Mouse (Mus musculus): Measurements from ENCODE around the gene Naa35. TPM values are rescaled to one million over a fixed set of nuclear protein-coding genes. Genes with fewer than 3 reads are reported as not detected.

Naa35 gene
- polyA plus RNA-seq, 1 experiment = 16.2 TPM

GRCm38 (mm10) chr13:59634637-59635036 lies 49.6 kb downstream of the Naa35 start:
- H3K27me3 ChIP-seq (ENCODE audit: control insufficient read depth, insufficient read depth, low read length) = no peaks in the 10 kb centered on the region
- 76% methylated on average over 5 of the region's 5 CpGs for WGBS
- TF ChIP-seq POLR2A (IDR thresholded peaks at IDR 0.05; ENCODE audit: low read depth, low read length) = no peak
- TF ChIP-seq CTCF (IDR thresholded peaks at IDR 0.05; ENCODE audit: extremely low read depth, insufficient read depth, insufficient read length, insufficient replicate concordance) = no peak
- DNase-seq (ENCODE audit: low read depth in 1 of 2, low spot score in 2 of 2) = no peak
- no peak overlapping the region for H3K4me3 ChIP-seq (ENCODE audit: extremely low read depth, insufficient read depth, insufficient read length)
- H3K36me3 ChIP-seq (ENCODE audit: control insufficient read depth, insufficient read depth, low read length) = peaks cover 20% of the 10 kb centered on the region
- H3K4me1 ChIP-seq (ENCODE audit: control insufficient read depth, insufficient read depth, insufficient read length) = no peaks in the 10 kb centered on the region
- no peak overlapping the region for H3K27ac ChIP-seq (ENCODE audit: insufficient read depth, low read length)

GRCm38 (mm10) chr13:59637800-59638199 lies 52.7 kb downstream of the Naa35 start:
- H3K27ac ChIP-seq (ENCODE audit: insufficient read depth, low read length) = no peak overlapping the region
- H3K4me3 ChIP-seq (ENCODE audit: extremely low read depth, insufficient read depth, insufficient read length) = no peak overlapping the region
- no peaks in the 10 kb centered on the region for H3K4me1 ChIP-seq (ENCODE audit: control insufficient read depth, insufficient read depth, insufficient read length)
- H3K27me3 ChIP-seq (ENCODE audit: control insufficient read depth, insufficient read depth, low read length) = no peaks in the 10 kb centered on the region
- TF ChIP-seq CTCF (IDR thresholded peaks at IDR 0.05; ENCODE audit: extremely low read depth, insufficient read depth, insufficient read length, insufficient replicate concordance) (no peak), POLR2A (IDR thresholded peaks at IDR 0.05; ENCODE audit: low read depth, low read length) (no peak)
- peaks cover 12% of the 10 kb centered on the region for H3K36me3 ChIP-seq (ENCODE audit: control insufficient read depth, insufficient read depth, low read length)
- 93% methylated on average over 7 of the region's 7 CpGs for WGBS
- no peak for DNase-seq (ENCODE audit: low read depth in 1 of 2, low spot score in 2 of 2)

DNA sequence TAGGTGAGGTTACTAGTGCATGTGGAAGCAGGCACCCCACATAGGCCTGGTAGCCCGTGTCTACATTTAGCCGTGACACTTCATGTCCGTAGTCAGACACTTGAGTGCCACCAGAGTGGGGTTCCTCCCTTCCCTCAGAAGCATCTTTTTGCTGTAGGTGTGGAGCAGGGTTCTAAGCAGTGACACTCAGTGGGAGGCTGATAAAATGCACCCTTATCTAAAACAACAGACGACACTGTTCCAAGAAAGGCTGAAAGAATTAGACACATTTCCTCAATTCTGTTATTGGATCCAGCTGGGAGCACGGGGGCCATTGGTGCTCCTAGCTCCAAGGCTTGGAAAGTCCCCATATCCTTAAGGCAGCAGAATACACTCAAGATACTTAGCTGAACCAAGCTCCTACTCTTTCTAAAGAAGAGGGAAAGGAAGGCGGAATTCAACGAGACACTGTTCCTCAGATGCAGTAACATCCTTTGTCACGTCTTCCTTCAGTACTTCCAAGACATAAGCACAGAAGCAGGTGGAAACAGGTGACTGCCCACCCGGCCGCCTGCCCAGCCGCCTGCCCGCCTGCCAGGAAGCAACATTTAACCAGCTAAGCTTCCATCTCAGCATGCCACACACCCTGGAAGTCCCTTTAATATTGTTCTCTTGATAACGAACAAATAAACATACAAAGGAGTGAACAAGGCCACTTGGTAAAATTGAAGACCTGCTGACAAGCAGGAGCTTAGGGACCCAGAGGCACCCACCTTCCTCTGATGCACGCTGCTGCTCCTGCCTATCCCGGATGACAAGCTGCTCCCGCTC lies 54.5 kb downstream of the Naa35 start:
- H3K4me1 ChIP-seq (ENCODE audit: control insufficient read depth, insufficient read depth, insufficient read length) = no peaks in the 10 kb centered on the region
- no peak overlapping the region for H3K4me3 ChIP-seq (ENCODE audit: extremely low read depth, insufficient read depth, insufficient read length)
- H3K27ac ChIP-seq (ENCODE audit: insufficient read depth, low read length) = no peak overlapping the region
- no peak for DNase-seq (ENCODE audit: low read depth in 1 of 2, low spot score in 2 of 2)
- 86% methylated on average over 16 of the region's 16 CpGs for WGBS
- no peaks in the 10 kb centered on the region for H3K27me3 ChIP-seq (ENCODE audit: control insufficient read depth, insufficient read depth, low read length)
- no peak for TF ChIP-seq CTCF (IDR thresholded peaks at IDR 0.05; ENCODE audit: extremely low read depth, insufficient read depth, insufficient read length, insufficient replicate concordance)
- TF ChIP-seq POLR2A (IDR thresholded peaks at IDR 0.05; ENCODE audit: low read depth, low read length) = no peak
- H3K36me3 ChIP-seq (ENCODE audit: control insufficient read depth, insufficient read depth, low read length) = peaks cover 10% of the 10 kb centered on the region

DNA sequence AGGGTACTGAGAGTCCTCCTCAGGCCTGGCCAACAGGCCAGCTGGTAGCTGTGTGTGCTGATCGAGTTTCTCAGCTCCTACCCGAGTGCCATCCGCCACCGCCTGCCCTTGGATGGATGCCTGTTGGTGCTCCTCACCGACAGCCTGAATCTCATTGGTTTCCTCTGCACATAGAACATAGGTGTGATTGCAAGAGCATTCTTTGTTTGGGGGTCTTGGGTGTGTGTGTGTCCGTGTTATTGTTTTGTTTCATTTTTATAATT lies 55.0 kb downstream of the Naa35 start:
- peaks cover 10% of the 10 kb centered on the region for H3K36me3 ChIP-seq (ENCODE audit: control insufficient read depth, insufficient read depth, low read length)
- DNase-seq (ENCODE audit: low read depth in 1 of 2, low spot score in 2 of 2) = no peak
- TF ChIP-seq CTCF (IDR thresholded peaks at IDR 0.05; ENCODE audit: extremely low read depth, insufficient read depth, insufficient read length, insufficient replicate concordance) (no peak), POLR2A (IDR thresholded peaks at IDR 0.05; ENCODE audit: low read depth, low read length) (no peak)
- no peak overlapping the region for H3K27ac ChIP-seq (ENCODE audit: insufficient read depth, low read length)
- 91% methylated on average over 6 of the region's 6 CpGs for WGBS
- no peaks in the 10 kb centered on the region for H3K27me3 ChIP-seq (ENCODE audit: control insufficient read depth, insufficient read depth, low read length)
- H3K4me1 ChIP-seq (ENCODE audit: control insufficient read depth, insufficient read depth, insufficient read length) = no peaks in the 10 kb centered on the region
- H3K4me3 ChIP-seq (ENCODE audit: extremely low read depth, insufficient read depth, insufficient read length) = no peak overlapping the region

- no peaks in the 10 kb centered on the region for H3K4me1 ChIP-seq (ENCODE audit: control insufficient read depth, insufficient read depth, insufficient read length)
- no peak overlapping the region for H3K27ac ChIP-seq (ENCODE audit: insufficient read depth, low read length)
- no peak overlapping the region for H3K4me3 ChIP-seq (ENCODE audit: extremely low read depth, insufficient read depth, insufficient read length)
- DNase-seq (ENCODE audit: low read depth in 1 of 2, low spot score in 2 of 2) = no peak
- no peak for TF ChIP-seq POLR2A (IDR thresholded peaks at IDR 0.05; ENCODE audit: low read depth, low read length)
- 73% methylated on average over 2 of the region's 2 CpGs for WGBS
- no peaks in the 10 kb centered on the region for H3K27me3 ChIP-seq (ENCODE audit: control insufficient read depth, insufficient read depth, low read length)
- H3K36me3 ChIP-seq (ENCODE audit: control insufficient read depth, insufficient read depth, low read length) = peaks cover 3% of the 10 kb centered on the region; the same call in 1 of the 2 replicates
Observed at GRCm38 (mm10) chr13:59642818-59643217, 57.8 kb downstream of the Naa35 start.

DNA sequence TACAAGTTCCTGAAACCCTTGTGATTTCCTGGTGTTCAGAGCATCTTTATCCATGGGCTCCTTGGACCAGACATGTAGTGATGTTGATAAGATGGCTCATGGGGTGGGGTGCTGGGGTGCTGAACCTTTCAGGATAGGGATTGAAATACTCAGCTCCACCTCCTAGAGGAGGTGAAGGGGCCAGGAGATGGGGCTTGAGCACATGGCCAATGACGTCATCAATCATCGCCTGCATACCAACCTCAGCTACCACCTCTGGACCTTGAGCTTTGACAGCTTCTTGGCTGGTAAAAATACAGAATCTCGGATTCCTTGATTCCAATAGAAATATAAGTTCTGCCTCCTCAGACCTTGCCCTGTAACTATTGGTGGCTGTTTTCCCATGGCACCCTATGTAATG lies 60.4 kb downstream of the Naa35 start:
- H3K36me3 ChIP-seq (ENCODE audit: control insufficient read depth, insufficient read depth, low read length) = peaks cover under 1% of the 10 kb centered on the region; the same call in 1 of the 2 replicates
- DNase-seq (ENCODE audit: low read depth in 1 of 2, low spot score in 2 of 2) = no peak
- WGBS = 97% methylated on average over 3 of the region's 3 CpGs
- TF ChIP-seq CTCF (IDR thresholded peaks at IDR 0.05; ENCODE audit: extremely low read depth, insufficient read depth, insufficient read length, insufficient replicate concordance) (no peak), POLR2A (IDR thresholded peaks at IDR 0.05; ENCODE audit: low read depth, low read length) (no peak)
- H3K27me3 ChIP-seq (ENCODE audit: control insufficient read depth, insufficient read depth, low read length) = no peaks in the 10 kb centered on the region
- H3K4me1 ChIP-seq (ENCODE audit: control insufficient read depth, insufficient read depth, insufficient read length) = no peaks in the 10 kb centered on the region; the same call in 1 of the 2 replicates
- H3K27ac ChIP-seq (ENCODE audit: insufficient read depth, low read length) = no peak overlapping the region
- H3K4me3 ChIP-seq (ENCODE audit: extremely low read depth, insufficient read depth, insufficient read length) = no peak overlapping the region

- TF ChIP-seq POLR2A (IDR thresholded peaks at IDR 0.05; ENCODE audit: low read depth, low read length) (no peak), CTCF (IDR thresholded peaks at IDR 0.05; ENCODE audit: extremely low read depth, insufficient read depth, insufficient read length, insufficient replicate concordance) (no peak)
- WGBS = 95% methylated on average over 11 of the region's 11 CpGs
- no peak overlapping the region for H3K27ac ChIP-seq (ENCODE audit: insufficient read depth, low read length)
- H3K4me1 ChIP-seq (ENCODE audit: control insufficient read depth, insufficient read depth, insufficient read length) = no peaks in the 10 kb centered on the region; the same call in 1 of the 2 replicates
- H3K27me3 ChIP-seq (ENCODE audit: control insufficient read depth, insufficient read depth, low read length) = no peaks in the 10 kb centered on the region
- H3K4me3 ChIP-seq (ENCODE audit: extremely low read depth, insufficient read depth, insufficient read length) = no peak overlapping the region
- peaks cover 2% of the 10 kb centered on the region; the same call in 1 of the 2 replicates for H3K36me3 ChIP-seq (ENCODE audit: control insufficient read depth, insufficient read depth, low read length)
- no peak for DNase-seq (ENCODE audit: low read depth in 1 of 2, low spot score in 2 of 2)
Observed at GRCm38 (mm10) chr13:59646674-59647244, 61.7 kb downstream of the Naa35 start.
